Mouse (Mus musculus) layer of hippocampus, postnatal 14 days (tissue): Measurements from ENCODE around the gene Kcnk16. TPM values are rescaled to one million over a fixed set of nuclear protein-coding genes. Genes with fewer than 3 reads are reported as not detected.
"Not testable (repeated sequence)": the region's sequence is repeated elsewhere in the genome, so short reads cannot be mapped to it uniquely, and the experiment has no call there.

Experiments used
- DNase-seq, 2 experiments: peaks; one replicate each; pipeline ENCODE4 v3.0.0; 2021 to 2022; ENCODE audit warnings: low spot score in 2 of 2, mixed read lengths in 1 of 2
- long read RNA-seq, 2 experiments: library from polyadenylated mRNA; stranded (forward); transcript quantifications; one replicate each; pipeline ENCODE4 v2.0.0; 2021
- total RNA-seq, 2 experiments: library from RNA; stranded (reverse); gene quantifications; 2 replicates each; pipeline ENCODE4 v1.2.3; 2021

Kcnk16 gene
- total RNA-seq: not detected
- long read RNA-seq, experiment 1: 0 reads
- long read RNA-seq, experiment 2: 0 reads

- DNase-seq: no peak
Observed at GRCm38 (mm10) chr14:20269082-20269809, at the start of gene Kcnk16. Gene Kcnk16, minus strand, starts transcription at chr14:20269199.

GRCm38 (mm10) chr14:20315137-20315536 is 46.1 kb upstream of the Kcnk16 start:
- DNase-seq: no peak

GRCm38 (mm10) chr14:20305085-20305484 is 36.1 kb upstream of the Kcnk16 start:
- DNase-seq: not testable (repeated sequence)

GRCm38 (mm10) chr14:20298131-20298530 is 29.1 kb upstream of the Kcnk16 start:
- no peak for DNase-seq

- DNase-seq: no peak
Observed at GRCm38 (mm10) chr14:20297616-20298015, 28.6 kb upstream of the Kcnk16 start.

- DNase-seq: no peak
Observed at GRCm38 (mm10) chr14:20294947-20295346, 25.9 kb upstream of the Kcnk16 start.

GRCm38 (mm10) chr14:20294117-20294892 is 25.3 kb upstream of the Kcnk16 start, which contains the start of gene Nudt13:
Gene Nudt13, plus strand, starts transcription at chr14:20294697.
- DNase-seq: peak; percentile 68 to 96

- no peak for DNase-seq
Observed at GRCm38 (mm10) chr14:20291391-20291790, 22.4 kb upstream of the Kcnk16 start.

GRCm38 (mm10) chr14:20268421-20268820 is 578 bp downstream of the Kcnk16 start:
- peak; percentile 28 to 39 for DNase-seq

- DNase-seq: no peak
Observed at GRCm38 (mm10) chr14:20262346-20262745, 6.7 kb downstream of the Kcnk16 start.

- DNase-seq: peak; percentile 78 to 81
Observed at GRCm38 (mm10) chr14:20258185-20259113, 10.6 kb downstream of the Kcnk16 start.

GRCm38 (mm10) chr14:20250237-20251171 is 18.5 kb downstream of the Kcnk16 start:
- peak; percentile 38 to 58 for DNase-seq

GRCm38 (mm10) chr14:20248001-20248400 is 21.0 kb downstream of the Kcnk16 start:
- no peak for DNase-seq

- no peak for DNase-seq
Observed at GRCm38 (mm10) chr14:20246811-20247266, 22.2 kb downstream of the Kcnk16 start.

- no peak for DNase-seq
Observed at GRCm38 (mm10) chr14:20245861-20246260, 23.1 kb downstream of the Kcnk16 start.

- DNase-seq: no peak
Observed at GRCm38 (mm10) chr14:20245318-20245717, 23.7 kb downstream of the Kcnk16 start.

- DNase-seq: no peak
Observed at GRCm38 (mm10) chr14:20243158-20243557, 25.8 kb downstream of the Kcnk16 start.

- DNase-seq: no peak
Observed at GRCm38 (mm10) chr14:20242454-20242853, 26.5 kb downstream of the Kcnk16 start.

- DNase-seq: no peak
Observed at GRCm38 (mm10) chr14:20234403-20234802, 34.6 kb downstream of the Kcnk16 start.
